Mouse (Mus musculus) cerebellum, adult 2 months (tissue): ENCODE measurements at regions not wholly inside any gene's neighbourhood (a gene's known extent, or its start where the extent isn't known, plus 50 kb on each side); places are given as distances from the start of the nearest gene placed in this dataset.

Experiments
- CTCF ChIP-seq: fragments of 200-500 bp; IDR thresholded peaks from 2 replicates; pipeline ENCODE4 v1.5.1; 2011; ENCODE audit warnings: low read depth, mild to moderate bottlenecking, control low read depth, low read length, moderate library complexity, borderline replicate concordance; ENCODE audit not compliant: insufficient read depth
- POLR2A ChIP-seq: fragments of 200-500 bp; IDR thresholded peaks from 2 replicates; pipeline ENCODE4 v1.6.1; 2011; ENCODE audit warnings: low read length, control low read depth, borderline replicate concordance; ENCODE audit not compliant: insufficient read depth

- TF ChIP-seq POLR2A (no peak), CTCF (no peak)
These were observed 227.7 kb upstream of the Sall1 start for GRCm38 (mm10) chr8:89271381-89272355.
